Mouse (Mus musculus) brain, embryonic 14.5 days (tissue): ENCODE data around the gene Bbs7.

Experiments used
- CTCF ChIP-seq: fragments of 200-500 bp; IDR thresholded peaks from 2 replicates; pipeline ENCODE4 v1.5.1; 2012; ENCODE audit warnings: inconsistent platforms, mild to moderate bottlenecking, moderate library complexity, borderline replicate concordance; ENCODE audit not compliant: insufficient read depth, insufficient read length; ENCODE audit errors: extremely low read depth
- POLR2A ChIP-seq: fragments of 200-500 bp; IDR thresholded peaks from 2 replicates; pipeline ENCODE4 v1.6.1; 2012; ENCODE audit warnings: mild to moderate bottlenecking, inconsistent platforms, borderline replicate concordance; ENCODE audit not compliant: poor library complexity, insufficient read depth, insufficient read length, severe bottlenecking; ENCODE audit errors: extremely low read depth

DNA sequence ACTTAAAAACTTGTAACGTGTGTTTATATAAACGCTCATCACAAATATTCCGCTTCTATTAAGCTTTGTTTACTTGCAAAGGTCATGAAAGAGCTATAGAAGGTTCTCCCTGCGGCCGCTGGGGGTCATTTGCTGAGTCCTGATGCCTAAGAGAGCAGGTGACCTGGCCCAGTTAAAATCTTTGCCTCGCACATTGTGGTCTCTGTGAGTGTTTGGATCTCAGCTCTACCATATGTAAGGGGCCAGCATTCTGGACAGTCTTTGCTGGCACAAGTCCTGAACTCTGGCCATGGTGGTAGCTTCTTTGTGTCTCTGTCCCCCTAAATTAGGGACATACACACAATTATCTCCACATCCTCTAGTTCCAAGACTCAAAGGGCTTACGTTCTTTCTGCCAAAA is 80.5 kb downstream of the Bbs7 start:
- TF ChIP-seq POLR2A (no peak), CTCF (no peak)
